Mouse (Mus musculus) cerebellum, postnatal 25 days (tissue): ENCODE data around the gene Gm8127.
A peak's percentile ranks its signal among the peaks of the same experiment; 100 is the strongest.
"Not testable (repeated sequence)": the region's sequence is repeated elsewhere in the genome, so short reads cannot be mapped to it uniquely, and the experiment has no call there.

Experiments
- DNase-seq, 2 experiments: peaks; one replicate each; pipeline ENCODE4 v3.0.0; 2021; ENCODE audit warnings: mixed read lengths in 2 of 2

Gene Gm8127

GRCm38 (mm10) chr14:43293503-43293902, at the start of gene Gm8127:
TSS of gene Gm8127 (minus strand) at chr14:43293832.
- not testable (repeated sequence) for DNase-seq

GRCm38 (mm10) chr14:43337646-43338045, 44.0 kb upstream of the Gm8127 start:
- DNase-seq: not testable (repeated sequence)

GRCm38 (mm10) chr14:43331362-43331880, 37.8 kb upstream of the Gm8127 start:
- DNase-seq: not testable (repeated sequence)

- DNase-seq: not testable (repeated sequence)
Observed at GRCm38 (mm10) chr14:43328603-43329002, 35.0 kb upstream of the Gm8127 start.

- DNase-seq: not testable (repeated sequence)
Observed at GRCm38 (mm10) chr14:43319516-43319915, 25.9 kb upstream of the Gm8127 start.

- DNase-seq: not testable (repeated sequence)
Observed at GRCm38 (mm10) chr14:43278681-43279080, 15.0 kb downstream of the Gm8127 start.

- DNase-seq: not testable (repeated sequence)
Observed at GRCm38 (mm10) chr14:43278146-43278545, 15.5 kb downstream of the Gm8127 start.

- DNase-seq: not testable (repeated sequence)
Observed at GRCm38 (mm10) chr14:43277468-43277867, 16.2 kb downstream of the Gm8127 start.

GRCm38 (mm10) chr14:43275752-43276151, 17.9 kb downstream of the Gm8127 start:
- DNase-seq: not testable (repeated sequence)

GRCm38 (mm10) chr14:43274986-43275511, 18.6 kb downstream of the Gm8127 start, which contains the start of gene Gm9732:
TSS of gene Gm9732 (plus strand) at chr14:43275036.
- peak in 1 of 2 experiments; percentile 23 for DNase-seq

GRCm38 (mm10) chr14:43273161-43273560, 20.5 kb downstream of the Gm8127 start:
- DNase-seq: not testable (repeated sequence)

- not testable (repeated sequence) for DNase-seq
Observed at GRCm38 (mm10) chr14:43269211-43269610, 24.4 kb downstream of the Gm8127 start.

- DNase-seq: not testable (repeated sequence)
Observed at GRCm38 (mm10) chr14:43268521-43269084, 25.0 kb downstream of the Gm8127 start.

GRCm38 (mm10) chr14:43263421-43263820, 30.2 kb downstream of the Gm8127 start:
- not testable (repeated sequence) for DNase-seq

- DNase-seq: not testable (repeated sequence)
Observed at GRCm38 (mm10) chr14:43258349-43258748, 35.3 kb downstream of the Gm8127 start, which contains the start of gene Gm8126. TSS of gene Gm8126 (plus strand) at chr14:43258649.

- DNase-seq: not testable (repeated sequence)
Observed at GRCm38 (mm10) chr14:43256511-43256910, 37.1 kb downstream of the Gm8127 start.

- not testable (repeated sequence) for DNase-seq
Observed at GRCm38 (mm10) chr14:43250549-43251253, 42.9 kb downstream of the Gm8127 start.

- not testable (repeated sequence) for DNase-seq
Observed at GRCm38 (mm10) chr14:43249611-43250170, 43.9 kb downstream of the Gm8127 start.
